Mouse (Mus musculus) midbrain, embryonic 10.5 days (tissue): ENCODE measurements around the gene Apol6. TPM values are rescaled to one million over a fixed set of nuclear protein-coding genes. Genes with fewer than 3 reads are reported as not detected.

Experiments used
- DNase-seq: peaks from one replicate; pipeline ENCODE4 v3.0.0-alpha.2; 2017; ENCODE audit warnings: low spot score
- H3K27ac ChIP-seq: fragments of 300-500 bp; sonication (generic); replicated peaks from 2 replicates; pipeline ENCODE4 v1.5.1; 2016; ENCODE audit warnings: mild to moderate bottlenecking
- H3K27me3 ChIP-seq: fragments of 300-500 bp; sonication (generic); 2 replicates; pipeline ENCODE4 v1.6.1; 2016; ENCODE audit warnings: low read depth, mild to moderate bottlenecking; ENCODE audit not compliant: poor library complexity, severe bottlenecking
- H3K36me3 ChIP-seq: fragments of 300-500 bp; sonication (generic); 2 replicates; pipeline ENCODE4 v1.6.1; 2016; ENCODE audit warnings: mild to moderate bottlenecking, moderate library complexity
- H3K4me1 ChIP-seq: fragments of 300-500 bp; sonication (generic); 2 replicates; pipeline ENCODE4 v1.6.1; 2016
- H3K4me3 ChIP-seq: fragments of 300-500 bp; sonication (generic); 2 replicates; pipeline ENCODE4 v1.5.1; 2016; ENCODE audit warnings: mild to moderate bottlenecking, moderate library complexity
- H3K9me3 ChIP-seq: fragments of 300-500 bp; sonication (generic); replicated peaks from 2 replicates; pipeline ENCODE4 v1.6.1; 2016; ENCODE audit warnings: mild to moderate bottlenecking
- WGBS: fragments of 180-500 bp; shearing (Covaris S2); methylation state at CpG from one replicate; pipeline ENCODE4 v1.1.7; 2016; 5-methylcytosine and 5-hydroxymethylcytosine counted together
- polyA plus RNA-seq: library from polyadenylated mRNA; unstranded; fragments of >200 nt; fragmentation: Nextera tagmentation; extraction: Ambion mirVana; gene quantifications from 2 replicates; pipeline ENCODE4 v1.2.1, GENCODE M21; 2016

Apol6 gene
- polyA plus RNA-seq, 1 experiment from 2014 or later = not detected

DNA sequence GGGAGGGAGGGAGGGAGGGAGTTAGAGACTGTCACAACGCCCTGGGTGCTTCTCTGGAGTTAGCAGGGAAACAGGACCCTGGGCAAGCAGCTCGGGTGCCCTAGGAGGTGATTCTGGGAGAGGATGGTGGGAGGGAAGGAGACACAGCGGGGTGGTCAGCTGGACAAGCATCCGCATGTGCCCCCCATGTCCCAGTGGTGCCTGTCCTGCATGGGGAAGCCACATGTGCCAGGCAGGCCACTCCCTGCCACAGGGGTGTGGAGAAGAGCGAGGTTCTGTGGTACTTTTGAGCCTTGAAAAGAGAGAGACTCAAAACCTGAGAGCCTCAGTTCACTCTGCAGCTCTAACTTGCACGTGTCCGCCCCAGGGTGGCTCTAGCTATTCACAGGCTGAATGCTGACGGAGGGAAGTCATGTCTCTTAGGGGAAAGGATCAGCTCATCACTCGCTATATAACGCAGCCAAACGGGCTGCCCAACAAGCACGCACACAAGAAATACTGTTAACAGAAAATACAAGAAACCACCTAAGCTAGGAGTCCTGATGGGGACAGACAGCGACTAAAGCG lies 34.8 kb downstream of the Apol6 start:
- Histone ChIP-seq H3K9me3 (no peaks in the 10 kb centered on the region), H3K4me3 (no peak overlapping the region), H3K27me3 (no peaks in the 10 kb centered on the region), H3K4me1 (no peaks in the 10 kb centered on the region), H3K27ac (no peak overlapping the region), H3K36me3 (peaks cover 67% of the 10 kb centered on the region)
- DNase-seq = no peak
- 61% methylated on average over 14 of the region's 14 CpGs for WGBS

- whole genome bisulfite sequencing = 77% methylated on average over 11 of the region's 11 CpGs
- Histone ChIP-seq H3K9me3 (no peaks in the 10 kb centered on the region), H3K27ac (no peak overlapping the region), H3K36me3 (peaks cover 72% of the 10 kb centered on the region), H3K27me3 (no peaks in the 10 kb centered on the region), H3K4me1 (no peaks in the 10 kb centered on the region), H3K4me3 (no peak overlapping the region)
- DNase-seq = no peak
Observed at GRCm38 (mm10) chr15:77079890-77080361, 35.4 kb downstream of the Apol6 start.

- Histone ChIP-seq H3K36me3 (peaks cover 77% of the 10 kb centered on the region), H3K27me3 (no peaks in the 10 kb centered on the region), H3K27ac (no peak overlapping the region), H3K4me3 (no peak overlapping the region), H3K9me3 (no peaks in the 10 kb centered on the region), H3K4me1 (no peaks in the 10 kb centered on the region)
- 84% methylated on average over 14 of the region's 14 CpGs for WGBS
- DNase-seq = no peak
Observed at GRCm38 (mm10) chr15:77080684-77081254, 36.2 kb downstream of the Apol6 start.

DNA sequence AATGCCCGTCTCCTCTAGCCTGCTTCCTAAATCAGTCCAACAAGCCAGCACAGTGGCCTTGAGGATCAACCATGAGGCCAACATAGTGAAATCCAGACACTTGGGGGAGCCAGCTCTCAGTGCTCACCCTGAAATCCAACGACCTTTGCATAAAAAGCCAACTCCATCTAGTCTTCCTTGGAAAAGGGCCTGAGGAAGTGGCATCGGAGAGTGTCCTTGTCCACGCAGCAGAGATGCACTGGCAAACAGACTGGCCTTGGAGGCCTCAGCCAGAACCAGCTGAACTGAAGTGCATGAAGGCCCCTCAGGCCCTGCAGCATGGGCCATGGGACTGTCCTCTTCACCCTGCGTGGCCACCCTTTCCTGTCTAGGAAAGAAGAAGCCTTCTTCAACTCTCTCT lies 36.9 kb downstream of the Apol6 start:
- no peaks in the 10 kb centered on the region for H3K4me1 ChIP-seq
- H3K4me3 ChIP-seq = no peak overlapping the region
- no peak overlapping the region for H3K27ac ChIP-seq
- no peaks in the 10 kb centered on the region for H3K9me3 ChIP-seq
- no peaks in the 10 kb centered on the region for H3K27me3 ChIP-seq
- 85% methylated on average over 5 of the region's 5 CpGs for WGBS
- no peak for DNase-seq
- peaks cover 75% of the 10 kb centered on the region for H3K36me3 ChIP-seq

GRCm38 (mm10) chr15:77085818-77086217 lies 41.3 kb downstream of the Apol6 start:
- no peaks in the 10 kb centered on the region for H3K4me1 ChIP-seq
- H3K27ac ChIP-seq = no peak overlapping the region
- WGBS = 96% methylated on average over 7 of the region's 7 CpGs
- DNase-seq = no peak
- H3K36me3 ChIP-seq = peaks cover 61% of the 10 kb centered on the region
- no peaks in the 10 kb centered on the region for H3K9me3 ChIP-seq
- H3K27me3 ChIP-seq = no peaks in the 10 kb centered on the region
- H3K4me3 ChIP-seq = no peak overlapping the region

GRCm38 (mm10) chr15:77086488-77086887 lies 42.0 kb downstream of the Apol6 start:
- Histone ChIP-seq H3K36me3 (peaks cover 62% of the 10 kb centered on the region), H3K9me3 (no peaks in the 10 kb centered on the region), H3K4me1 (no peaks in the 10 kb centered on the region), H3K27ac (no peak overlapping the region), H3K27me3 (no peaks in the 10 kb centered on the region), H3K4me3 (no peak overlapping the region)
- 93% methylated on average over 1 of the region's 1 CpGs for WGBS
- no peak for DNase-seq

DNA sequence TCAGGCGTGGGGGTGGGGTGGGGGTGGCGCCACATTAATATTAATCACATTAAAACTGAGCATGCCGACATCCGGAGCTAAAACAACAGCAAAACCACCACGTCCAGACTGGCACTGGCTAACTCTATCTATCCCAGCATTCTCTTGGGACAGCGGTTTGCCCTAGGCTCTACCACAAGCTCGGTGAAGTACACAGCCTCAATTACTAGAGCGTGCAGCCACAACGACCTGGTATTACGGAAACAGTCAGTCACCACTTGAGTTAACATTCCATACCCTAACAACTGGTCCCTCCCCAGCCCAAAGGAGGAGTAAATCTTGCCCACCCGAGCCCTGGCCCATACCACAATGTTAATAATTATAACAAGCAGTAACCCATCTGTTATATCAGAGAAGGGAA lies 44.7 kb downstream of the Apol6 start:
- peaks cover 60% of the 10 kb centered on the region for H3K36me3 ChIP-seq

GRCm38 (mm10) chr15:77090531-77090930 lies 46.0 kb downstream of the Apol6 start:
- DNase-seq = no peak
- Histone ChIP-seq H3K27ac (no peak overlapping the region), H3K4me3 (no peak overlapping the region), H3K9me3 (no peaks in the 10 kb centered on the region), H3K36me3 (peaks cover 51% of the 10 kb centered on the region), H3K27me3 (no peaks in the 10 kb centered on the region), H3K4me1 (no peaks in the 10 kb centered on the region)
- WGBS = 91% methylated on average over 5 of the region's 5 CpGs

More for the DNA sequence above, 44.7 kb downstream of the Apol6 start:
- Histone ChIP-seq H3K27ac (no peak overlapping the region), H3K4me1 (no peaks in the 10 kb centered on the region), H3K9me3 (no peaks in the 10 kb centered on the region), H3K27me3 (no peaks in the 10 kb centered on the region), H3K4me3 (no peak overlapping the region)
- no peak for DNase-seq
- WGBS = 80% methylated on average over 11 of the region's 11 CpGs

GRCm38 (mm10) chr15:77091394-77091793 lies 46.9 kb downstream of the Apol6 start:
- 91% methylated on average over 4 of the region's 4 CpGs for whole genome bisulfite sequencing
- Histone ChIP-seq H3K36me3 (peaks cover 51% of the 10 kb centered on the region), H3K27ac (no peak overlapping the region), H3K9me3 (no peaks in the 10 kb centered on the region), H3K4me3 (no peak overlapping the region), H3K27me3 (no peaks in the 10 kb centered on the region), H3K4me1 (no peaks in the 10 kb centered on the region)
- no peak for DNase-seq

DNA sequence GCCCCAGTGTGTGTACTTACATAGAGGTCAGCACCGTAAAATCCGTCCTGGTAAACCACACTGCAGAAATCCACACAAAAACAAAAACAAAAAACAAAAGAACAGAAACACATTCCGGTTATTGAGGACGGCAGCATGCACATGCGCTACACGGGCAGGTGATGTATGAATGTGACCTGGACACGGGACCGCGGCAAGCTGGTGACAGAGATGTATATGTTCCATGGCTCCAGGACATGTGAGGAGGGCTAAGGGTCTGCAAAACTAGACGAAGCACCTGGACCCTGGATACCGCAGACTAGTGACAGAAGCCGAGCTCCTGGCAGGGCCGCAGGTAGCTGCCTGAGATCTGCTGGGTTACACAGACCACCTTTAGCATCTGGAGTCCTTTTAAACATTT lies 49.9 kb downstream of the Apol6 start:
- H3K9me3 ChIP-seq = no peaks in the 10 kb centered on the region
- DNase-seq = no peak
- H3K27me3 ChIP-seq = no peaks in the 10 kb centered on the region
- no peak overlapping the region for H3K4me3 ChIP-seq
- peaks cover 60% of the 10 kb centered on the region for H3K36me3 ChIP-seq
- H3K4me1 ChIP-seq = no peaks in the 10 kb centered on the region
- H3K27ac ChIP-seq = no peak overlapping the region
- WGBS = 96% methylated on average over 13 of the region's 13 CpGs

DNA sequence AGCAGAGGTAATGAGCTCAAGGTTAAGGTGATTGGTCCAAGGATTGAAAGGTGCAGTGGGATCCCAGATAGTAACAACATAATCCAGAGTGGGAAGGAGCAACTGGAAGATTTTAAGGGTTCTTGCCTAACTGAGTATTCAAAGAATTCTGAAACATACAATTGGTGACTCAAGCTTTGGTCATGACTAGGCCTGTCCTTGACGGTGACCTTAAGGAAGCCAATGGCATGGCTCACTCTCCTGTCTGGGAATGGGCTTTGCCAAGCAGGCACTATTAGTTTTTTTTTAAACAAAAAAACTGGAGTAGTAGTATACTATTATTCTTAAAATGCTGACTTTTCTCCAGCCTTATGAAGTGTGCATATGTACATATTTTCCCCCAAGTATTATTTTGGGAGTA lies 50.7 kb downstream of the Apol6 start:
- no peaks in the 10 kb centered on the region for H3K9me3 ChIP-seq
- no peaks in the 10 kb centered on the region for H3K27me3 ChIP-seq
- peaks cover 62% of the 10 kb centered on the region for H3K36me3 ChIP-seq
- H3K4me3 ChIP-seq = no peak overlapping the region
- no peaks in the 10 kb centered on the region for H3K4me1 ChIP-seq
- no peak overlapping the region for H3K27ac ChIP-seq
- 95% methylated on average over 1 of the region's 1 CpGs for WGBS
- no peak for DNase-seq

- H3K27me3 ChIP-seq = no peaks in the 10 kb centered on the region
- 92% methylated on average over 6 of the region's 6 CpGs for WGBS
- H3K4me3 ChIP-seq = no peak overlapping the region
- no peak overlapping the region for H3K27ac ChIP-seq
- H3K4me1 ChIP-seq = no peaks in the 10 kb centered on the region
- peaks cover 60% of the 10 kb centered on the region for H3K36me3 ChIP-seq
- H3K9me3 ChIP-seq = no peaks in the 10 kb centered on the region
- DNase-seq = no peak
Observed at GRCm38 (mm10) chr15:77097358-77097757, 52.8 kb downstream of the Apol6 start.

DNA sequence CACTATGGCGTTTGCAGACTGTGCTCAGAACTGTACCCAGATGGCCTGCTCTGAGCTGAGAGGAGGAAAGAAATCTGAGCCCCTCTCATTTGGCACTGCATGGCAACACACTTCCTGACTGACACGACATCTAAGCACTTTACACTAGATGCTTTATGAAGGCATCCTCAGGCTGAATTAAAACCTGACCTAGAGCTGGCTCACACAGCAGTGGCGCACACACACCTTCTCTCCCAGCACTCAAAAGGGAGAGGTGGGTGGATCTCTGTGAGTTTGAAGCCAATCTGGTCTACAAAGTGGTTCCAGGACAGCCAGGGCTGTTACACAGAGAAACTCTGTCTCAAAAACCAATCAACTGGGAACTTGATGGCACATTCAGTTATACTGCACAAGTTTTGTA lies 55.2 kb downstream of the Apol6 start:
- H3K27ac ChIP-seq = no peak overlapping the region
- no peaks in the 10 kb centered on the region for H3K9me3 ChIP-seq
- H3K4me1 ChIP-seq = peaks cover 10% of the 10 kb centered on the region
- WGBS = 80% methylated on average over 3 of the region's 3 CpGs
- no peak for DNase-seq
- no peaks in the 10 kb centered on the region for H3K27me3 ChIP-seq
- no peak overlapping the region for H3K4me3 ChIP-seq
- H3K36me3 ChIP-seq = peaks cover 48% of the 10 kb centered on the region
